Mouse (Mus musculus) neural tube, embryonic 14.5 days (tissue): ENCODE measurements at regions not wholly inside any gene's neighbourhood (a gene's known extent, or its start where the extent isn't known, plus 50 kb on each side); places are given as distances from the start of the nearest gene placed in this dataset.

ENCODE experiments used
- ATAC-seq: fragments of 200-750 bp; cut with Nextera tagmentation; 2 replicates; pipeline ENCODE4 v1.8.0; 2017; ENCODE audit warnings: low read depth, mild to moderate bottlenecking, moderate TSS enrichment, moderate library complexity
- H3K27ac ChIP-seq: fragments of 300-500 bp; sonication (generic); 2 replicates; pipeline ENCODE4 v1.5.1; 2014; ENCODE audit warnings: low read depth, mild to moderate bottlenecking, control low read depth, low read length, moderate library complexity, mixed read lengths
- H3K27me3 ChIP-seq: fragments of 300-500 bp; sonication (generic); 2 replicates; pipeline ENCODE4 v1.6.1; 2014; ENCODE audit warnings: low read length; ENCODE audit not compliant: control insufficient read depth, insufficient read depth
- H3K36me3 ChIP-seq: fragments of 300-500 bp; sonication (generic); 2 replicates; pipeline ENCODE4 v1.6.1; 2014; ENCODE audit warnings: low read length, mixed read lengths; ENCODE audit not compliant: control insufficient read depth, insufficient read depth
- H3K4me1 ChIP-seq: fragments of 300-500 bp; sonication (generic); 2 replicates; pipeline ENCODE4 v1.6.1; 2014; ENCODE audit warnings: low read length; ENCODE audit not compliant: control insufficient read depth, insufficient read depth
- H3K4me2 ChIP-seq: fragments of 300-500 bp; sonication (generic); 2 replicates; pipeline ENCODE4 v1.6.1; 2014; ENCODE audit warnings: mild to moderate bottlenecking, low read depth, low read length, control low read depth
- H3K4me3 ChIP-seq: fragments of 300-500 bp; sonication (generic); 2 replicates; pipeline ENCODE4 v1.5.1; 2014; ENCODE audit warnings: low read depth, low read length, control low read depth, mixed read lengths
- H3K9ac ChIP-seq: fragments of 300-500 bp; sonication (generic); replicated peaks from 2 replicates; pipeline ENCODE4 v1.6.1; 2014; ENCODE audit warnings: low read depth, mild to moderate bottlenecking, control low read depth, low read length, mixed read lengths
- H3K9me3 ChIP-seq: fragments of 300-500 bp; sonication (generic); 2 replicates; pipeline ENCODE4 v1.6.1; 2016; ENCODE audit warnings: low read length; ENCODE audit not compliant: control insufficient read depth
- WGBS: fragments of 180-500 bp; shearing (Covaris S2); extraction: QIAGEN DNeasy Blood & Tissue Kit; methylation state at CpG from one replicate; pipeline ENCODE4 v1.1.7; 2014; 5-methylcytosine and 5-hydroxymethylcytosine counted together

DNA sequence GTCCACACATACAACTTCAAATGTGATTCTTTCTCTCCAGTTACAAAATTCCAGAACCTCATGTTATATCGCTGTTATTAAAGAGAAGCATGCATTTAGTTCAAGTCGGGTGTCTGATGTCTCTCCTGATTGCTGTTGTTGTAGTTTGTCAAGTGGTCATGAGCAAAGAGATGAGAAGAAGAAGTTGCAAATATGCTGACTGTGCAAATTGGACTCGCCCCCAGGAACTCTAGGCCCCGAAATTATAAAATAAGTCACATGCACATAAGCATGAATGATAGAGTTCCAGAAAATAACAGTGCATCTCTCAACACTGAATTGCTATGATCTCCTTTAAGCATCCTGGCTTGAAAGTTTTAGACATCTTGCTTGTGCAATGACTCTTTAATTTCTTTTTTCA lies 53.3 kb downstream of the Kif2b start:
- H3K9me3 ChIP-seq: no peaks in the 10 kb centered on the region
- no peak overlapping the region for H3K27ac ChIP-seq
- no peak overlapping the region for H3K4me2 ChIP-seq
- 93% methylated on average over 4 of the region's 4 CpGs for whole genome bisulfite sequencing
- H3K27me3 ChIP-seq: no peaks in the 10 kb centered on the region
- H3K4me1 ChIP-seq: no peaks in the 10 kb centered on the region
- no peak for ATAC-seq
- H3K9ac ChIP-seq: no peak overlapping the region
- H3K36me3 ChIP-seq: no peaks in the 10 kb centered on the region
- H3K4me3 ChIP-seq: no peak overlapping the region

DNA sequence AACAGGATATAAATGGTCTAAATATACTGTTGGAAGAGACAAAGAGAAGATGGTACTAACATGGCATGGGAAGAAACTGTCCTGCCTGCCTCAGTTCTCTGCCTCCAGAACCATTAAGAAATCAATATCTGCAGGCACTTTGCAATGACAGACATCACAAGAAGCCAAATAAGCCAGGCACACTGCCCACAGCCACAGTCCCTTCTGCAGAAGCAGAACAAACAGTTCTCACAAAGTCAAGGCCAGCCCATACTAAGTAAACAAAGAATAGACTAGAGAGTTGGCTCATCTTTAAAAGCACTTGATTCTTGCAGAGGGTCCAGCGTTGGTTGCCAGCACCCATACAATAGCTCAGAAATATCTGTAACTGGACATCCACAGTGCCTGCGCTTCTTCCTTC lies 98.1 kb downstream of the Kif2b start:
- no peaks in the 10 kb centered on the region for H3K4me1 ChIP-seq
- H3K27me3 ChIP-seq: no peaks in the 10 kb centered on the region
- no peaks in the 10 kb centered on the region for H3K36me3 ChIP-seq
- no peak overlapping the region for H3K4me2 ChIP-seq
- no peak overlapping the region for H3K27ac ChIP-seq
- 93% methylated on average over 2 of the region's 2 CpGs for WGBS
- no peak overlapping the region for H3K9ac ChIP-seq
- no peaks in the 10 kb centered on the region for H3K9me3 ChIP-seq
- ATAC-seq: no peak
- no peak overlapping the region for H3K4me3 ChIP-seq

DNA sequence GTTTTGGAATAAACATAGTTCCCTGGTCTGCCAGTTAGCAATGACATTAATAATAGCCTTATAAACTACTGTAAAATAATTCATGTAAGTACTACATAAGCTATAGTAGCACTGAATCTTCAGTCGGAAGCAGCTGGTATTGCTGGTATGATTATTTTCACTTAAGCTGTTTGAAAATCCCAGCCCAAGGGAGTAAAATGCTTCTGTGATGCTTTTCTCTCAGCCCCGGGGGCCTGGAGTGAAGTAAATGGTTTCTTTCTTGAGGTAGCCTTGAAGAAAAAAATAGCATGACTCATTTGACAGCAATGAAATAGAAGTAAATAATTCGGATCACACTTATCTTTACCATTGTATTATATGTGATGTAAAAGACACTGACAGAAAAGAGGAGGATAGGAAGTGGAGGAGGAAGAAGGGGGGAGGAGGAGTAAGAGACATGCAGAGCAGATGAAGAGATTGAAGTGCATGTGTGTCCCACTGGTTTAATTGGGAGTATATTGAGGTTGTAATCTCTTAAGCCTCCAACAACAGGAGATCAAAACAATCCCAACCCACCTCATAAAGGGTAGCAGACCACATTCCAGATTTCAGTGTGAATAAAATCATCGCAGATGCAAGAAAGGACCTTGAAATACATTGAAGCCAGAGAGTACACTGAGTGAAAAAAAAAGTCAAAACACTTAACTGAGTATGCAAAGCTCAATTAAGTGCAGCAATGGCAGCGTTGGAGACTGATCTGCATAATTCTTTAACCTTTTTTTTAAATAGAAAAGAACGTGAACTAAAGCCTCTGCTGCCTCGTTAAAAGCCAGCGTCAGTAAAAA lies 113.6 kb downstream of the Kif2b start:
- H3K27ac ChIP-seq: no peak overlapping the region
- WGBS: 55% methylated on average over 8 of the region's 8 CpGs
- H3K4me1 ChIP-seq: no peaks in the 10 kb centered on the region
- no peak overlapping the region for H3K4me3 ChIP-seq
- ATAC-seq: no peak
- no peaks in the 10 kb centered on the region for H3K36me3 ChIP-seq
- no peaks in the 10 kb centered on the region for H3K9me3 ChIP-seq
- H3K9ac ChIP-seq: no peak overlapping the region
- H3K4me2 ChIP-seq: no peak overlapping the region
- no peaks in the 10 kb centered on the region for H3K27me3 ChIP-seq

DNA sequence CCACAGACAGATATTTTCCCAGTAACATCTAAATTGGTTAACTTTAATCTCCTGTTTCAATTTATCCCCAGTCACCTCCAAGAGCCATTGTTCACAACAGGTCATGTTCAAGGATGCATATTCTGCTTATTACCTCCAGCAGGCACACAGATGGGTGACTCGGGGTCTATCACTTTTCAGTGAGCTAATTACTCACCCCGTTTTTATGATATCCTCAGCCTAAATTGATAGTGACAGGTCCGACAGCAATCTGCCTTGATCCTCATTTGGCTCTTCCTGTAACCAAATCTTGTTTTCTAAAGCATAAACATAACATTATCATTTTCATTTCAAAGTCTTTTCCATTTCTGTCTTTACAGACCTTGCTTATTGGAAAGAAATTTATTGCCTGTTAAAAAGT lies 115.4 kb downstream of the Kif2b start:
- Histone ChIP-seq H3K9me3 (no peaks in the 10 kb centered on the region), H3K4me2 (no peak overlapping the region), H3K9ac (no peak overlapping the region), H3K27me3 (no peaks in the 10 kb centered on the region), H3K4me1 (no peaks in the 10 kb centered on the region), H3K27ac (no peak overlapping the region), H3K36me3 (no peaks in the 10 kb centered on the region), H3K4me3 (no peak overlapping the region)
- ATAC-seq: no peak
- 56% methylated on average over 3 of the region's 3 CpGs for WGBS

DNA sequence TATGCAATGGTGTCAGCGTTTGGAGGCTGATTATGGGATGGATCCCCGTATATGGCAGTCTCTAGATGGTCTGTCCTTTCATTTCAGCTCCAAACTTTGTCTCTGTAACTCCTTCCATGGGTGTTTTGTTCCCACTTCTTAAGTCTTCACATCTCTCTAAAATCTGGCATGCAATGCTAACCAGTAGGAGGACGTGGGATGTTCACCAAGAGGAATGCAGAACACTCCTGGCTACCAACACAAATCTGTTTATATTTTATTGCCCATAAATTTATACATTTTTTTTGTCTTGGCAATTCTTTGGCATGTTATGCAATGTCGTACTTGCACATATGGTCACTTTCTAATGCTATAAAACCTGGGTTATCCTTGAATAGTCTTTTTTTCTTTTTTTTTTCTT lies 135.0 kb downstream of the Kif2b start:
- H3K9ac ChIP-seq: no peak overlapping the region
- no peak overlapping the region for H3K27ac ChIP-seq
- no peak for ATAC-seq
- no peak overlapping the region for H3K4me2 ChIP-seq
- no peaks in the 10 kb centered on the region for H3K36me3 ChIP-seq
- no peaks in the 10 kb centered on the region for H3K9me3 ChIP-seq
- no peak overlapping the region for H3K4me3 ChIP-seq
- H3K27me3 ChIP-seq: no peaks in the 10 kb centered on the region
- H3K4me1 ChIP-seq: no peaks in the 10 kb centered on the region
- WGBS: 78% methylated on average over 4 of the region's 4 CpGs

DNA sequence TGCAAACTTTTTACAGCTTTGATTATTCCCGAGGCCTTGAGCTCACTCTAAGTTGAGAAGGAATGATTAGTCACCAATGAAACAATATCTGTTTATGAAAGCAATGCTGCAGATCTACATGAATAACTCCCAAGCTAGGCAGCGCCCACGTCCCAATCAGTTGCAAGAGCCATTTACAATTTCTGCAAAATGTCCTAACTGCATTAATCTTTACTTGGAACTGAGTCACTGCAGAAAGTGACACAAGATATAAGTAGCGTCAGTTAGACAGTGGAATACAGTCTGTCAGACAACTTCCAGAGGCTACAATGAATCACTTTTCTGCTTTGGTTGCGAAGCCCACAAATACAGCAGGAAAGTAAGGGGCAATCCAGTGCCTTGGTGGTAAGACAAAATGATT lies 145.2 kb downstream of the Kif2b start:
- no peaks in the 10 kb centered on the region for H3K4me1 ChIP-seq
- WGBS: 89% methylated on average over 5 of the region's 5 CpGs
- no peak for ATAC-seq
- no peak overlapping the region for H3K4me3 ChIP-seq
- no peaks in the 10 kb centered on the region for H3K9me3 ChIP-seq
- H3K4me2 ChIP-seq: no peak overlapping the region
- no peaks in the 10 kb centered on the region for H3K36me3 ChIP-seq
- H3K27me3 ChIP-seq: no peaks in the 10 kb centered on the region
- no peak overlapping the region for H3K27ac ChIP-seq
- no peak overlapping the region for H3K9ac ChIP-seq

DNA sequence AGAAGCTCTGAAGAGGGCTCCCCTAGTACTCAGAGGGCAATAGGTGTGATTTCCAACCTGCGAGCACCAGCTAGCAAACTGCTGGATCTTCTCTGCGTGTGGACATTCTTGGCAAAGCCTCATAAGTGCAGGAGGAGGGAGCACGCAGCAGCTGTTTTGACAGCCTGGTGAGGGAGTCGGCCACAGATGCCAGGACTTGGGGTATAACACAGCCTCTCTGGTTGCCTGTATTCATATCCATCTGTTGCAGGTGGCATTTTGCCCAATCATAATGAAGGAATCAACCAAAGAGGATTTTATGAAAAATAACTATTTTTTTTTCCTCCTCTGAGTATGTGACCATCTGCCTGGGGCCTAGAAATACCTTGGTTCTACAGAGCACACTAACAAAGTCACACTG lies 150.6 kb downstream of the Kif2b start:
- Histone ChIP-seq H3K9me3 (no peaks in the 10 kb centered on the region), H3K4me3 (no peak overlapping the region), H3K27me3 (no peaks in the 10 kb centered on the region), H3K4me1 (no peaks in the 10 kb centered on the region), H3K9ac (no peak overlapping the region), H3K36me3 (no peaks in the 10 kb centered on the region), H3K27ac (no peak overlapping the region), H3K4me2 (no peak overlapping the region)
- WGBS: 80% methylated on average over 4 of the region's 4 CpGs
- no peak; the same call in 1 of the 2 replicates for ATAC-seq

DNA sequence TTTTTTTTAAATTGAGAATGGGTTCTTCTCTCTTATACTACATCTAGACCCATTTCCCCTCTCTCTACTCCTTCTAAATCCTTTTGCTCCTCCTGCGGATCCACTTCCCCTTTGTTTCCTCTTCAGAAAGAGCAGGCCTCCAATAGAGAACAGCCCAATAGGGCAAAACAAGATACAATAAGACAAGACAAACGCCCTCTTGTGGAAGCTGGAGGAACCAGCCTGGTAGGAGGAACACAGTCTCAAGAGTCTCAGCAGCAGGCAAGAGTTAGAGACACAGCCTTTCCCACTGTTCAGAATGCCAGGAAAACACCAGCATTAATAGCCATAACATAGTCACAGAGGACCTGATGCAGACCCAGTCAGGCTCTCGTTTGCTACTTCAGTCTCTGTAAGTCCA lies 190.2 kb downstream of the Kif2b start:
- no peaks in the 10 kb centered on the region for H3K4me1 ChIP-seq
- H3K9ac ChIP-seq: no peak overlapping the region
- H3K9me3 ChIP-seq: no peaks in the 10 kb centered on the region
- no peaks in the 10 kb centered on the region for H3K36me3 ChIP-seq
- no peak for ATAC-seq
- no peak overlapping the region for H3K4me3 ChIP-seq
- no peak overlapping the region for H3K4me2 ChIP-seq
- 49% methylated on average over 3 of the region's 3 CpGs for WGBS
- H3K27ac ChIP-seq: no peak overlapping the region
- H3K27me3 ChIP-seq: no peaks in the 10 kb centered on the region

DNA sequence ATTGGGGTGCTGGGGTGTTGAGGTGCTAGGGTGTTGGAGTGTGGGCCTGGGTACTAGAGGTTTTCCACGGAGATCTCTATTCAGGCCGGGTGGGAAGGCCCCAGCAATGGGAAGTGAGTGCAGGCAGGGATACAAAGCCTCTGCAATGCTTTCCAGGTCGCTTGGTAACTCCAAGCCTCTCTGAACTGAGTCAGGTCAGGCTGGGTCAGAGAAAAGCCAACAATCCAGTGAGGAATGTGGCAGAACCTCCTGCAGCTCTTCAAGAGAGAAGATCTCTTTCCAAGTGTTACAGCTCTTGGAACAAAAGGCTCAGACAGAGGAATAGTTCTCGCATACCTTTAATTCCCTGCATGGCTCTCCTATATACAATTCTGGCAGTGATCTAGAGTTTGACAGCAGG lies 220.3 kb downstream of the Kif2b start:
- H3K4me2 ChIP-seq: no peak overlapping the region
- no peak for ATAC-seq
- no peak overlapping the region for H3K4me3 ChIP-seq
- no peaks in the 10 kb centered on the region for H3K9me3 ChIP-seq
- no peak overlapping the region for H3K9ac ChIP-seq
- no peaks in the 10 kb centered on the region for H3K27me3 ChIP-seq
- 18% methylated on average over 4 of the region's 4 CpGs for WGBS
- H3K27ac ChIP-seq: no peak overlapping the region
- H3K36me3 ChIP-seq: no peaks in the 10 kb centered on the region
- no peaks in the 10 kb centered on the region for H3K4me1 ChIP-seq
